Mouse (Mus musculus): Measurements from ENCODE around the gene Mrps11. TPM values are rescaled to one million over a fixed set of nuclear protein-coding genes. Genes with fewer than 3 reads are reported as not detected.

Gene Mrps11
- 10 to 100 TPM; 45.1 to 46.0 TPM for total RNA-seq (2021)
- long read RNA-seq, experiment 1, transcript Mrps11-201 (6 exons, 1,056 nt), result major isoform, 67 of 82 reads
- long read RNA-seq, experiment 1, partial matches to known transcripts, result 8 of 82 reads
- long read RNA-seq, experiment 1, other reads (novel, unspliced or antisense), result 3 of 82 reads
- long read RNA-seq, experiment 2, transcript Mrps11-201 (6 exons, 1,056 nt), result major isoform, 55 of 64 reads
- long read RNA-seq, experiment 2, partial matches to known transcripts, result 8 of 64 reads
- long read RNA-seq, experiment 2, other reads (novel, unspliced or antisense), result 1 of 64 reads

DNA sequence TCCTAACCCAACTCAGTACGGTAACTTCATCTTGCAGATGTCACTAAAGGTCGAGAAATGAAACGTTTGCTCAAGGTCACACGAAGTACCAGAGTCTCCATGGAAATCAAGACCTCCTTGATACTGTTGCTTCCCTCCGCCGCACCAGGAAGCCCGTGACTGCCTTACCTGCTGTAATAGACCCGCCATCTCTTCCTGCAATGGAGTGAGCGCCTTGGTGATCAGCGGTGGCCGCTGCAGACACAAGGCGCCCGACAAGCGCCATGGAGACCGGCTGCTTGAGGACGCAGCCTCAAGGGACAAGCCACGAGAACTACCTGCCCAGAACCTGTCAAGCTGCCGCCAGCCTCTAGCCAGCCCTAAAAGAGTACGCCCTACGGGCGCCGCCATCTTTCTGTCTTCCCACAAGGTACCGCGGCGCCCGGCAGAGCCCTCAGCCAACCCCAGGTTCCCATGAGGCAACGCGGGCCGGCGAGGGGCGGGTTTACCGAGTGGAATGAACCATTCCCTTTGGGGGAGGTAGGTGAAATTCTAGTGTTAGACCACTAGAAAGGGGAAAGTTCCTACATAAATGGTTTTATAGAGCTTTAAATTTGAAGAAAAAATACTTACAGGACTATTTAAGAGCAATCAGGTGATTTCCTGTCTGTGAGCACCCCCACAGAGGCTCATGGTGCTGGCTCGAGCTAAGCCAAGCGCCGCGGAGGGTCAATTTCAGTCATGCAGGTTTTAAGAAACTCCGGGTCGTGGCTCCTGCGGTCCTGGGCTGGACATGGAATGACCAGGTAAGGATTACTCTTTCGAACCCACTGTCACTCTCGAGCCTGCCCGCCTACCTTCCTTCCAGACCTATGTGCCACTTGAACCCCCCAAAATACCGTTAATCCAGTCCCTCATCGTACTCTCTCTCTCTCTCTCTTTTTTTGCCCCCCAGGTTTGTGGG lies at the start of gene Mrps11, which contains the start of gene Mrpl46:
TSS of gene Mrps11 (plus strand) at position 481 of the 943 bp plus-strand sequence.
TSS of gene Mrpl46 (minus strand) at position 893 of the 943 bp plus-strand sequence.
- peak; percentile 88 to 90 for DNase-seq
- intact Hi-C loops (cut with DNase I), result no loop called here

DNA sequence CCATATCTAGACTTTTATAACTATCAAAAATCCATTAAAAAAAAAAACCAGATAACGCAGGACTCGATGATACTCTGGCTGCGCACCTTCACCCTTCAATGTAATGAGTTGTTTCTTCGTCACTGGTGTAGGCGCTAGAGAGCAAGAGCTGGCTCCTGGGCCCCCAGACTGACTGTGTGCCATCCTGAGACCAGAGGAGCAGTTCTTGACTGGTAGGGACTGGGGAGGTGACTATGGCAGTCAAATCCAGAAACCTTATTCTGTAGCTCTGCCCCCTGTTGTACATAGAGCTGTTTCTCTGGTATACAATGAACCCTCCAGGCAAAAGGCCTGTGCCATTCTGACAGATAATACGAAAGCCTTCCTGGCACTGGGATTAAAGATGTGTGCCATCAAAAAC lies 45.7 kb upstream of the Mrps11 start:
- intact Hi-C loops (cut with DNase I), result no loop called here
- no peak for DNase-seq

DNA sequence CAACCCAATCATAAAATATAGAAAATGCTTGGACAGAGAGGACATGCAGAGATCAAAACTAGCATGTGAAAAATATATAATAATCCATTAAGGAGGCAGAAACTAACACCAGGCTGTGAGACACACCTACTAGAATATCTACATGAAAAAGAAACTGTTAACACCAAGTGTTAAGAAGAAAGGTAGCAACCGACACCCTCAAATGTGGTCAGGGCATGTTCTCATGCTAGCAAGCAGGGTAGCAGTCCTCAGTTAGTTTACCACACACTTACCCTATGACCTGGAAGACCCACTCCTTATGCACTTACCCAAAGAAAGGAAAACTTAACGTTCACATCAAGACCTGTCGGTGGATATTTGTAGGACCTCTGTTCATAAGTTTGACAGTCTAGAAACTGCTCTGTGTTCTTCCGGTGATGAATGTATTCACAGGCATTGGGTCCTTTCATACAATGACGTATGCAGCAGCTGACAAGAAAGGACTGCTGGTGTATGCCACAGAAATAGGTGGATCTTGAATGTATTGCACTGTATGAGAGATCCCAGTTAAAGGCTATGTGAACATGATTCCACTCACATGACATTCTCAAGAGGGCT lies 45.2 kb upstream of the Mrps11 start, which contains the start of gene Ntrk3:
TSS of gene Ntrk3 (minus strand) at position 399 of the 597 bp plus-strand sequence.
- no peak for DNase-seq
- intact Hi-C loops (cut with DNase I), result no loop called here

DNA sequence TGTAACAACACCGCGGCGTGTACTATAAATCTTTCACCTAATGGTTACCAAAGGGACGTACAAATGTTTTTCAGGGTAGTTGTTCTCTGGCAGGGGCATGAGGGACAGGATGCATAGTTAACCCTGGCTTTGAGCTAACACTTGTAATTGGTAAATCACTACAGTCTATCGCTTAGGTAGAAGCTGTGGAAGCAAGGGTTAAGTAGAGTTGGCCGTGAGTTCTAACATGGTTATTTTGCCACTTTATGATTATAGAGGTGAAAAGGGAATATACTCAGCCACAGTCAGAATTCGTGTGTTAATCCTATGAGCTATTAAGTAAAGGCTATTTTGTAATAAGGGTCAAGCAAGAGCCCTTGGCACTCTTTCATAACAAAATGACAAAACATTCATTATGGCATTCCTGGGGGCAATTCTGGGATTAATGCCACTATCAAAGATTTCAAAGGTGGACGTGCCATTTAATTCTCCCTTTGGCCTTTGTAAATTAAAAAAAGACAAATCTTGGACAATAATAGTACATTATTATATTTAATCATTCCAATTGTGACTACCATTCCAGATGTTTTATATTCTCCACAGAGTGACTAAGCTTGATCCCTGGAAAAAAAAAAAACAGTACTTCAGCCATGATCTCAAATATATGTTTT lies 43.4 kb upstream of the Mrps11 start:
- no peak for DNase-seq
- intact Hi-C loops (cut with DNase I), result no loop called here

DNA sequence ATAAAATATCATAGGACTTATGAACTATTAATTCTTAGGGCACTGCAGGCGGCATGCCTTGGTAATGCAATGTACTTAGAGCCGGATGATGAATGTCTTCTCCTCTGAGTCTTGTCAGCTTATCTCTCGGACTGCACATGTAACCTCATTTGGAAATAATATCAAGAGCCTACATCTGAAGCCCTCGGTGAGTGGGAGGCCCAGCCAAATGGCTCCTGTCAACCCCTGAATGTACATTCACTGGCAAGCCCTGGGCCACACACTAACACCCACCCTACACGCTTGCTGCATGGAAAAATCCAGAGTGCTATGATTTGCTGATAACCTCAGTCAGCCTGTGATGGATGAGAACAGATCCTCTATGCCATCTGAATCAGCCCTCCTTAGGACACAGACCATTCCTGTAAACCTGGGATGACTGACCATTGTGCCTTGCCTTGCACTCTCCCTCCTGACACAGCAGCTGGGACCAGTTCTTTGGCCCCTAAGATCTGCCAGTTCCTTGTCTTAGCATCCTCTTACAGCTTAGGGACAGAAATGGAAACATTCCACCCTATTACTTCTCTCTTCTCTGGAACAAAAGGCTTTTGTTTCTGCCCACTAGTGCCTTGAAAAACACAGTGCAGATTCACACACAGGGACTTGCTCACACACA lies 39.1 kb upstream of the Mrps11 start:
- intact Hi-C loops (cut with DNase I), result no loop called here
- DNase-seq, result no peak

DNA sequence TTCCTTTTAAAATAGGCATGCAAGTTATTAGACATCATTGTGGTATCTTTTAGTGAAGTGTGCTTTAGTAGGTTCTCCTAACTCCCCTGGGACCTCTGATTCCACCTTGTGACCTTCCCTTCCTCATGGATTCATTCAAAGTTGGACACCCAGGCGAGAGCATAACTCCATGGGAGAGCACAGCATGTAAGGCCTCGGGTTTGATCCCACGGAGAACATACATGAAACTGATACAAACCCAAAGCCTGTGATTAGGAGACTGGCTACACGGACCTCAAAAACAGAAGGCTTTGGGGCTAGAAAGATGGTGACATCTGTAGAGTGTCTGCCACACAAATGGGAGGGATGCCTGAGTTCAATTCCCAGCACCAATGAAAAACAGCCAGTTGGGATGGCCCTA lies 30.0 kb upstream of the Mrps11 start:
- no peak for DNase-seq
- intact Hi-C loops (cut with DNase I), result no loop called here

DNA sequence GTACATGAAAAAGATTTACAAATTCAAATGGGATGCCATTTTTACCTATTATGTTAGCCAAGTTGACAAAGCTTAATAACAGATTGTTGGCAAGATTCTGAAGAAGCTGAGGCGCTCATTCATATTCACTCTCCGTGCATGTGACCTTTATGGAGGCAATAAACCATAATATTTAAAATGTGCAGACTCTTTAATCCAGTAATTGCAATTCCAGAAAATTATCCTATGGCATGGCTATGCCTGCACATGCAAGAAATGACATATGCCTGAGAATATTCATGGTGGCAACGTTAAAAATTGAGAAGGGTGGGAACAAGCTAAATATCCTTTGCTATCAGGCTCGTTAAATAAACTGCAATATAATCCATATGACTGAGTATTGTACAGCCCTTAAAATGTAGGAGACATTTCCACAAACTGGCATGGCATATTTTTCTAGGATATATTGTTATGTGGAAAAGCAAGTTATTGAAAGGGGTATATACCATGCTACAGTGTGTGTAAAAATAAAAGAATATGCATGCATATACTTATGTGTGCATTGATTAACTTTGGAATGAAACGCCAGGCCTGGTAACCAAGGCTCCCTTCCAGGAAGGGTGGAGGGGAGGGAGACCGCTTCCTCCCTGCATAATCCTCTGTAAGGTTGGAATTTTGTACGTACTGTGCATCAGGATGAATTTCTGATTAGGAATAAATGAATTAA lies 29.0 kb upstream of the Mrps11 start:
- intact Hi-C loops (cut with DNase I), result no loop called here
- no peak for DNase-seq

DNA sequence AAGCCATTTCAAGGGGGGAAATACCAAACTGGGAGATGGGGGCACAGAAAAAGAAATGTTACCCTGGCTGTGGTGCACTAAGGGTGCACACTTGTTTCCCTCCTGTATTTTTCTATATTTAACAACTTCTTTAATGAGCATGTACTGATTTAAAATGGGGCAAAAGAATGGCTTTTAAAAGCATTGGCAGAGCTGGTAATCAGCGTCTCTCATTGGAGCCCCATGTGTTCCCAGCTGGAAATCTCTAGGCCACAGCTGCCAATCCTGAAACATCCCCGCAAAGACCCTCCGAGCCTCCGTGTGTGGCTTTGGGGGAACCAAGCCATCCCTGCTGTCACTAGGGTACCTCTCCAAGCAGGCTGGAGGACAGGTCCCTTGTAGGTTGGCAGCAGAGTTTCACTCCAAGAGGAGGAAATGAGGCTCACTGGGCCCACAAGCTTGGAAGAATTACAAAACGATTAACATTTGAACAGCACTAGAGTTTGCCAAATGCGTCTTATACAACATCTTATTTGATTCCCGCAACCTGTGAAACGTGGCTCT lies 28.4 kb upstream of the Mrps11 start:
- intact Hi-C loops (cut with DNase I), result no loop called here

DNA sequence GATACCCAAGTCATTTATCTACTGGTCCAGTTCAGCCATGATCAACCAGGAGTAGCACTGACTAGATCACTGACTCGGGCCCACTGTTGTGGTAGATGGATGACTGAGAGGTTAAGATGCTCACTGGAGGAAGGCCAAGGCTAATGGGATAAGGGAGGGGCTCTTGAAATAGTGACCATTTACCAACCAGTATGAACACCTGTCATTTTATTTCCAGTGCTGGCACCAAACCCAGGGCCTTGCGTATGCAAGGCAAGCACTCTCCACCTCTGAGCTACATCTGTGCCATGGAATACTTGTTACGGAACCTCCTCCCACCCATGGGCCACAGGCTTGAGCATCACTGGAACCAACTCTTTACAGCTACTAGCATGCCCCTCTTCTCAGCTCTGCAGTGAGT lies 19.1 kb upstream of the Mrps11 start:
- no peak for DNase-seq
- intact Hi-C loops (cut with DNase I), result no loop called here

More for the DNA sequence above, 28.4 kb upstream of the Mrps11 start:
- DNase-seq, result no peak

DNA sequence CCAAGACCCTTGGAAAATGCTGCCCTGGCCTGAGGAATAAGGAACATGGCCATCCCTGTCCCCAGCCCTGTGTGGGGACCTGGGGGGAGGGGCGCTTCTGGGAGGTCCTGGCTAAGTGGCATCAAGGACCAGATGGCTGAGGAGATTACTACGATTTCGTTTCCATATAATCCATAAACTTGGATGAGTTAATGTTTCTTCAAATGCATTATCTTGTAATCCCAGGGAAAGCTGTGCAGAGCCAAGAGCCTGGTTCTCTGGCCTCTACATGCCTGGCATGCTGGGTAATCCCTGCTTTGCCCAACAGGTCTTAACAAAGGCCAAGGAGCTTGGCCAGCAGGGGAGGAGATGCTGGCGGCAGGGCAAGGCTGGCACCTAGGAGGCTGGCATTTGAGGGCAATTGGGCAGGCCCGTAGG lies 17.7 kb upstream of the Mrps11 start:
- intact Hi-C loops (cut with DNase I), result no loop called here
- DNase-seq, result no peak

DNA sequence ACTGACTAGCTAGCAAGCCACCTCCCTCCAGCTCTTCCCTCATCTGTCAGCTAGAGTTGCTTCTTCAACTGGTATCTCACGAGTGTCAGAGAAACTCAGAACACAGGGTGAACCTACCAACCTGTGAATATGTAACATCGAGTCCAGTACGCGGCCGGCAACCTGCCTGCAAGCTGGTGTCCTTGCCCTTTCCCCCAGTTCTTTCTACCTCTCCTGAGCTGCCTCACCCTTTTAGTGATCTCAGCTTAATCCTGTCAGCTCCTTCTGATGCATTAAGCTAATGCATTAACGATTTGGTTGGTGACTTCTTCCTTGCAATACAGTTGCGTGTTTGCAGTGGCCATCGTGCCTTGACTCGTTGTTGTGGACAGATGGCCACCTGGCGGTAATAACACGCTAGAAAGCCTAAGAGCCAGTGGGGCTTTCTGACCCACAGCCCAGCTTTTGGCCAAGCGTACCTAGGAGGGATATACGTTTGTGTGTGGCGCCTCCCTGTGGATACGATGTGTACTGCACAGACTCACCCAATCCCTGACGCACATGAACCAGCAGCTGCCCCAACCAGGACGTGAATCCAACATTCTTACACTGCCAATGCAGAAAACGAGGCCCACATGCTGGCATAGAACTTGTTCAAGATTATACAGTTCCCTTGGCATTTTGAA lies 16.8 kb upstream of the Mrps11 start:
- intact Hi-C loops (cut with DNase I), result no loop called here
- peak; percentile 54 to 75 for DNase-seq

DNA sequence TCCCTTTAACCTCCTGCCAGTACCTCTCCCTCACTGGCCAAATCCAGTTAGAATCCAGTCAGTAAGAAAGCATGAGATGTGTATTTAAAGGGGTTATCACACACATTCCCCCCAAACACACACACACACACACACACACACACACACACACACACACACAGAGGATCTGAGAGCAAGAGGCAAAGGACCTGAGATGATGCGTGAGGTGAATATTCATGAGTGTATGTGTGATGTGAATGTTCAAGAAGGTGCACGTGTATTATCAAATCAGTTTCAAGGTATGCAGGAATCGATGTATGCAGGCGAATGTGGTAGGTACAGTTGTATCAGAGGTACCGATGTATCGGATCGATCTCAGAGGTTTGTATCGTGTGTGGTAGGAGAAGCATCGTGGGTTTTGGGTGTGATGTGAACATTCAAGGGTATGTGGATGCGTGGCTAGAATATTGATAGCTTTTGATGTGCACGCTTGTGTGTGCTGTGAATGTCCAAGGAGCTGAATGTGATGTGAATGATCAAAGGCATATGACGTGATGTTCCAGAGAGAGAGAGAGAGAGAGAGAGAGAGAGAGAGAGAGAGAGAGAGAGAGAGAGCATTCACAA lies 14.9 kb upstream of the Mrps11 start:
- intact Hi-C loops (cut with DNase I), result no loop called here
- DNase-seq, result no peak

DNA sequence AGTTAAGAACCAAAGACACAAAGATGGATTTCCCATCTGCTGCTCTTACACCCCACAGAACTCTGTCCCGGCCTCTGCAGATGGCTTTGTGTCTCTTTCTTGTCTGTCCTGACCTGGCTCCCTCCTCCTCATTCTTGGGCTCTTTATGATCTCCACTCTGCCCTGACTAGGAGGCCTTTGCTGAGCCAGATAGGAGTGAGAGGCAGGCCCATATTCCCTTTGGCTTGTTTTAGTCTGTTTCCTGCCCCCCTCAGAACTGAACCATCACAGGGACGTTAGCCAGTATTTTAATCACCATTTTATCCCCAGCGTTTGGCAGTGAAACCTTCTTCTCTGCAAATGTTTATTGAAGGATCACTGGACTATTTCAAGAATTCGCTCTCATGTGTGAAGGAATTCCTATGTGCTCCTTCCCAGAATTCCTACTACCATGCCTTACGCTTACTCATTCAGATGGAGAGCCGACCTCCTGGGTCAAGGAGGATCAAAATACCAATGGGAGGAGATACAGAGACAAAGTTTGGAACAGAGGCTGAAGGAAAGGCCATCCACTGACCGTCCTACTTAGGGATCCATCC lies 13.8 kb upstream of the Mrps11 start:
- DNase-seq, result no peak
- intact Hi-C loops (cut with DNase I), result no loop called here

DNA sequence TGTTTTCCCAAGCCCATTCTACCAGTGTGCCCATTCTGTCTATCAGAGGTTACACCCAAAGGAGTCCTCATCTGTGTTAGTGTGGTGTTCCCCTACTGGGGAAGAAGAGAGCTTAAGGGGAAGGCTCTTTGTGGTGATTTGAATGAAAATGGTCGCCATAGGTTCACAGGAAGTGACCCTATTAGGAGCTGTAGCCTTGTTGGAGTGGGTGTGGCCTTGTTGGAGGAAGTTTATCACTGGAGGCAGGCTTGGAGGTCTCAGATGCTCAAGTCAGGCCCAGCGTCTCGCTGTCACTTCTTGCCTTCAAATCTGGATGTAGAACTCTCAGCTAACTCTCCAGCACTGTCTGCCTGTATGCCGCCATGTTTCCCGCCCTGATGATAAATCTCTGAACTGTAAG lies 12.0 kb upstream of the Mrps11 start:
- no peak for DNase-seq
- intact Hi-C loops (cut with DNase I), result no loop called here

DNA sequence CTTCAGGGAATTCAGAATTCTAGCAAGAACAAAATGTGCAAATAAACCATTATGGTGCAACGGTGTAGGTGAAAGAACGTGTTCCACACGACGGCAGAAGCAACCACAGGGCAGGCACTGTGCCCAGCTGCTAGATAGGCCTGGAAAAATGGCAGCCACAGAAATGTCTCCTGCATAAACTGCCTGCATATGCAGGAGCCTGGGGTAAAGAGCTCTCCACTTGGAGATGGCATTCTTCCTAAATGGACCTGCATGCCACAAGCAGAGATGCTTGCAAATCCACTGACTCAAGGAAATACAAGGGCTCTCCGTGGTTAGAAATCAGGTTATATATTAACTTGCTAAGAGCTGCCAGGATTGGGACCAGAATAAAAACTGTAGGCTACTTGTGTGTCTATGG lies 4.2 kb upstream of the Mrps11 start:
- DNase-seq, result no peak
- intact Hi-C loops (cut with DNase I), result no loop called here

DNA sequence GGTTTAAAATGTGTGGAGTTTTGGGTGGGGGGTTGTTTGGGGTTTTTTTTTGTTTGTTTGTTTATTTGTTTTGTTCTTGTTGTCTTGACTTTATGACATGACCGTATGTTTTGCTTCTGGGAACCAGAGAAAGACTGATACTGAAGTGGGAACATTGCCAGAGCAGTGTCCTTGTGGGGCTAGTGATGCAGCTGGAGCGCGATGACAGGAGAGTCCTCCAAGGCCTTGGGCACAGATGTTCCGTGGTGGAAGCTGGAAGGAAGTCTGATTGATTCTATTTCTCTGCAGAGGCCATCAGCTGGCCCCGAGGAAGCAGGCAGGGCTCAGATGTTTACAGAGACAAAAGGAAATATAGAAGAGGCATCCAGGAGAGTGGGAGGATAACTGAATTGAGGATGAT lies 3.0 kb downstream of the Mrps11 start:
- DNase-seq, result no peak
- intact Hi-C loops (cut with DNase I), result no loop called here

DNA sequence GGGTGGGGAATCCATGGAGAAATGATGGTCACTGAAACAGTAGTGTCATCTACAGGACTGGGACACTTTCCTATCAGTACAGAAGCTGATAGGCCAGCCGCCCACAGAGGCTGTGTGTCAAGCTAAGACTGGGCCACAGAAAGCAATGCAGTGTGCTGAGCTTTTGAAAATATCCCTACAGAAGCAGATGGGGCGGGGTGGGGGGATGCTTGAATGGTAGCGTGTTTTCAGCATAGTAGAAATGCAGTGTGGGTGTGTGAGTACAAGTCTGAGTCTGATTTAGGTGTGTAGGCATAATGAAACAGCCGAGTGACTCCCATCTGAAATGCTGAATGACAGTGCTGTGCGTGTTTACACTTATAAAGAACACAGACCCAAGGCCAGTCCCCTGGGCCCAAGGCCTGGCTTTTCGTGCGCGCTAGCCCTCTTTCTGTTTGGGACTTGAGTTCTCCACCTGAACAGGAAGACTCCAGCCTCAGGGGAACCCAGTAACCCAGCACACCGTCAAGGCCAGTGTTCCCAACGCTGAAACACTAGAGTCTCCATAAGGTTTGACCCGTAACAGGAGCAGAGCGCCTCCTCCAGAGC lies 5.0 kb downstream of the Mrps11 start:
- intact Hi-C loops (cut with DNase I), result no loop called here
- no peak for DNase-seq
